Mouse (Mus musculus): Measurements from ENCODE around the gene Inpp5b. TPM values are rescaled to one million over a fixed set of nuclear protein-coding genes. Genes with fewer than 3 reads are reported as not detected.

Inpp5b gene
- polyA plus RNA-seq, 1 experiment from 2014 or later: 13.7 TPM

- Histone ChIP-seq H3K9me3 (replicated peaks) (no peaks in the 10 kb centered on the region), H3K4me2 (peak overlapping the region; percentile 92), H3K27ac (peak overlapping the region; percentile 99), H3K4me1 (replicated peaks) (peaks cover 13% of the 10 kb centered on the region), H3K4me3 (peak overlapping the region; percentile 98), H3K36me3 (peaks cover 30% of the 10 kb centered on the region), H3K27me3 (no peaks in the 10 kb centered on the region), H3K9ac (peak overlapping the region; percentile 99)
- peak; percentile 99 for ATAC-seq (replicated peaks; ENCODE audit: insufficient number of reproducible peaks, insufficient read depth, low FRiP score, low read depth)
- under 1% methylated on average over 49 of the region's 53 CpGs for WGBS
Observed at GRCm38 (mm10) chr4:124802309-124803260, 60.9 kb downstream of the Inpp5b start.

DNA sequence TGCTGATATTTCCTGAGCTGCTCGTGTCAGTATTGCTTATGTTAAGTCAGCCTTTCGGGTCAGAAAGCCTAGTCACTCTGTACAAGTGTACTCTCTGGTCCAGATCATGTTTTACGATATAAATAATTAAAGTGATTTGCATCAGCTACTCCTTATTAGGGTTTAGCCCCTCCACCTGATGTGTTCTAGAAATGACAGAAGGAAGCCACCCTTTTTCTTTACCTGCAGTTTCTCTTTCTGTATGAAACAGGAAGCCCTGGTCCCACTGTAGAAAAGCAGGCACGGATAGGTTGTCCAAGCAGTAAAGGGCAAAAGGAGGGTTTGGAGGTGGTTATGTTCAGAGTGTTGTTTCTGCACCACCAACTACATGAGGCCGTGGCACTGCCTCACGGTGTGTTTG lies 61.8 kb downstream of the Inpp5b start:
- H3K36me3 ChIP-seq: peaks cover 26% of the 10 kb centered on the region
- no peak overlapping the region for H3K27ac ChIP-seq
- peak overlapping the region; percentile 99; the same call in 1 of the 2 replicates for H3K9ac ChIP-seq
- no peaks in the 10 kb centered on the region for H3K27me3 ChIP-seq
- no peaks in the 10 kb centered on the region for H3K9me3 ChIP-seq (replicated peaks)
- ATAC-seq (replicated peaks; ENCODE audit: insufficient number of reproducible peaks, insufficient read depth, low FRiP score, low read depth): no peak
- H3K4me2 ChIP-seq: peak overlapping the region; percentile 92
- WGBS: 75% methylated on average over 6 of the region's 6 CpGs
- H3K4me3 ChIP-seq: peak overlapping the region; percentile 98
- peaks cover 14% of the 10 kb centered on the region for H3K4me1 ChIP-seq (replicated peaks)

DNA sequence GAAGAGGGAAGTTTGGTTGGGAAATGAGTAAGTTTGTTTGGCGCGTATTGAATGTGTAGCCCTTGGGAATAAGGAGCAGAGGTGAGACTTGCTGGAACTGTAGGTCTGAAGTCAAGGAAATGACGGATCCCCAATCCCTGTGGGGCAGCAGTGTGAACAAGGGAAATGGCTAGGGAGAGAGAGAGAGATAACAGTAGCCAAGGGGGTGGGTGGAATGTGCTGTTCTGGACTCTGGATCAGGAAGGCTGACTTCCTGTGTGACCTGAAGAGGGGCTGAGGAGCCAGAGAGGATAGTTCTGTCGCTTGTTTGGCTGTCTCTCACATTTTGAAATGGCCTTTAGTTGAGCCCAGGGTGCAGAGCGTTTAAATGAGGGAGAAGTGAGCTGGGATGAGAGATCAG lies 66.9 kb downstream of the Inpp5b start:
- 61% methylated on average over 5 of the region's 5 CpGs for WGBS
- peaks cover 6% of the 10 kb centered on the region for H3K4me1 ChIP-seq (replicated peaks)
- H3K4me3 ChIP-seq: no peak overlapping the region
- H3K4me2 ChIP-seq: no peak overlapping the region
- H3K9me3 ChIP-seq (replicated peaks): no peaks in the 10 kb centered on the region
- ATAC-seq (replicated peaks; ENCODE audit: insufficient number of reproducible peaks, insufficient read depth, low FRiP score, low read depth): no peak
- H3K9ac ChIP-seq: no peak overlapping the region
- 0 out of 2 replicates have a peak overlapping the region, but pooled peaks have one; percentile 24 for H3K27ac ChIP-seq
- H3K27me3 ChIP-seq: no peaks in the 10 kb centered on the region
- H3K36me3 ChIP-seq: peaks cover 18% of the 10 kb centered on the region; the same call in 1 of the 2 replicates

DNA sequence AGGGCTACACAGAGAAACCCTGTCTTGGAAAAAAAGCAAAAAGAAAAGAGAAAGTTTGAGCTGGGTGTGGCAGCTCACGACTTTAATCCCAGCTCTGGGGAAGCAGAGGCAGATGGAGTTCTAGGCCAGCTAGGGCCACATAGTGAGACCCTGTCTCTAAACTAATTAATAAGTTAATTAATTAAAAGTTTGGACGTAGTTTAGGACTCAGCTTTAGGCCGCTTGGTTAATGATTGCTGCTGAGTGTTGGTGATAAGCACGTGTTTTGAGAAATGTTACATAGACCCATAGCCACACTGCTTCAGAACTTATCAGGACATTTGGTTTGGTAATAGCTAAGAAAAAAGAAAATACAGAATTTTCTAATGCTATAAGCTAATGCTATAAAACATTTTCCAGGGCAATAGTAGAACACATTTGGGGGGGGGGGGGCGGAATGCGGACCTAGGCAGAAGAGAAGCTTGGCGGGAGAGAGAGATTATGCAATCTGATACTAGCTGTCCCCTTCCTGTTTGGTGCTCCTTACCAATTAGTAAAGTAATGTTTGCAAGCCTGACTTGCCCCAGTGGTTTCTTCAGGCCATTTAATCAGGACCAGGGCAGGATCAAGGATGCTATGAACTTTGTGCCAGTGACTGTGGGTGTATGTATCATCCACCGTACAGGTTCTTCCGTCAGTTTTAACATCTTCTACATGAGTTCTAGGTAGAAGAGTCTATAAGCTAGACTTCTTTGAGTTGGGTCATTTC lies 67.7 kb downstream of the Inpp5b start:
- no peak overlapping the region for H3K9ac ChIP-seq
- no peak overlapping the region for H3K4me2 ChIP-seq
- H3K27ac ChIP-seq: no peak overlapping the region
- no peak for ATAC-seq (replicated peaks; ENCODE audit: insufficient number of reproducible peaks, insufficient read depth, low FRiP score, low read depth)
- 0 out of 2 replicates have a peak, but pooled peaks cover 4% of the 10 kb centered on the region for H3K4me1 ChIP-seq (replicated peaks)
- H3K36me3 ChIP-seq: peaks cover 18% of the 10 kb centered on the region; the same call in 1 of the 2 replicates
- H3K9me3 ChIP-seq (replicated peaks): no peaks in the 10 kb centered on the region
- H3K4me3 ChIP-seq: no peak overlapping the region
- WGBS: 81% methylated on average over 9 of the region's 9 CpGs
- H3K27me3 ChIP-seq: no peaks in the 10 kb centered on the region

DNA sequence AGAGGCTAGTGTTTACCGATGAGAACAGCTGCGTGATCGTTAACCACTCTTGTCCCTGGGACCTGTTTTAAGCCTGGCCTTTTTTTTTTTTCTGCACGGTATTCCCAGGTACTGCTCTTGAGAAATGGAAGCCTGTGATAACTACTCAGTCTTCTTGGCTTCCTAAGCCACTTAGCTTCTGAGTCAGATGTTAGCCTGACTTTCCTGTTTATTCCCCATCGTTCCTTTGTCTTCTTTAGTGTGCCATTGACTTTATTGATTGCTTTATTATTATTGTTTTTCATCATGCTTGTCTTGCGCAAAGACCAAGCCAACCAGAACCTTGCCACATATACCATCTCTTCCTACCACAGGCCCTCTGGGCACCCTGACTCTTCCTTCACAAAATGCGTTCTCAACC lies 68.4 kb downstream of the Inpp5b start:
- 0 out of 2 replicates have a peak, but pooled peaks cover 4% of the 10 kb centered on the region for H3K4me1 ChIP-seq (replicated peaks)
- H3K27ac ChIP-seq: no peak overlapping the region
- no peak for ATAC-seq (replicated peaks; ENCODE audit: insufficient number of reproducible peaks, insufficient read depth, low FRiP score, low read depth)
- peaks cover 11% of the 10 kb centered on the region; the same call in 1 of the 2 replicates for H3K36me3 ChIP-seq
- no peak overlapping the region for H3K4me2 ChIP-seq
- 85% methylated on average over 7 of the region's 7 CpGs for WGBS
- H3K9ac ChIP-seq: no peak overlapping the region
- H3K9me3 ChIP-seq (replicated peaks): no peaks in the 10 kb centered on the region
- no peaks in the 10 kb centered on the region for H3K27me3 ChIP-seq
- no peak overlapping the region for H3K4me3 ChIP-seq

GRCm38 (mm10) chr4:124811347-124811975 lies 69.8 kb downstream of the Inpp5b start:
- Histone ChIP-seq H3K9ac (no peak overlapping the region), H3K27ac (no peak overlapping the region), H3K9me3 (replicated peaks) (no peaks in the 10 kb centered on the region), H3K4me3 (no peak overlapping the region), H3K4me2 (no peak overlapping the region), H3K4me1 (replicated peaks) (0 out of 2 replicates have a peak, but pooled peaks cover 4% of the 10 kb centered on the region), H3K27me3 (no peaks in the 10 kb centered on the region), H3K36me3 (peaks cover 4% of the 10 kb centered on the region; the same call in 1 of the 2 replicates)
- no peak for ATAC-seq (replicated peaks; ENCODE audit: insufficient number of reproducible peaks, insufficient read depth, low FRiP score, low read depth)
- 58% methylated on average over 9 of the region's 9 CpGs for WGBS

DNA sequence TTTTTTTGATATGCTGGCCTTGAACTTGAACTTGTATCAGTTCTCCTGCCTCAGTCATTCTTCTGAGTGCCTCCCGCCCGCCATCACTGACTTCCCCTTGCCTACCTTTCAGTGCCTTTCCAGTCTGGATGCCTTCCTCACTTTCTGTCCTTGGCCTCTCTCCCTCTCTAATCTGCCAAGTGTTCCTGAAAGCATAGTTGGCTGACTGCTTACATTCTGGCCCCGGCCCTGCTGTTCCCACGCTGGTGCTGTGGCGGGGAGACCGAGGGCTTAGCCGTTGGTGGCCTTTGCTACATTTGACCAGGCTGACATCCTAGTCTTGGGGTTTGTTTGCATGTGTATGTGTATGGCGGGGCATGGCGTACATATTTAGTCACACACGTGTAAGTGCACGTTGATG lies 74.3 kb downstream of the Inpp5b start:
- no peak overlapping the region for H3K4me2 ChIP-seq
- H3K36me3 ChIP-seq: peaks cover 7% of the 10 kb centered on the region; the same call in 1 of the 2 replicates
- no peak for ATAC-seq (replicated peaks; ENCODE audit: insufficient number of reproducible peaks, insufficient read depth, low FRiP score, low read depth)
- no peak overlapping the region for H3K4me3 ChIP-seq
- no peaks in the 10 kb centered on the region for H3K9me3 ChIP-seq (replicated peaks)
- no peak overlapping the region for H3K9ac ChIP-seq
- H3K4me1 ChIP-seq (replicated peaks): peaks cover 12% of the 10 kb centered on the region
- H3K27ac ChIP-seq: no peak overlapping the region
- no peaks in the 10 kb centered on the region for H3K27me3 ChIP-seq
- 87% methylated on average over 11 of the region's 11 CpGs for WGBS

- peak; percentile 90 for ATAC-seq (replicated peaks; ENCODE audit: insufficient number of reproducible peaks, insufficient read depth, low FRiP score, low read depth)
- no peak overlapping the region for H3K4me2 ChIP-seq
- no peaks in the 10 kb centered on the region for H3K9me3 ChIP-seq (replicated peaks)
- peak overlapping the region; percentile 38; the same call in 1 of the 2 replicates for H3K27ac ChIP-seq
- WGBS: 10% methylated on average over 6 of the region's 6 CpGs
- H3K4me1 ChIP-seq (replicated peaks): peaks cover 12% of the 10 kb centered on the region
- H3K9ac ChIP-seq: no peak overlapping the region
- H3K36me3 ChIP-seq: peaks cover 13% of the 10 kb centered on the region; the same call in 1 of the 2 replicates
- H3K4me3 ChIP-seq: no peak overlapping the region
- H3K27me3 ChIP-seq: no peaks in the 10 kb centered on the region
Observed at GRCm38 (mm10) chr4:124817803-124818202, 76.2 kb downstream of the Inpp5b start.

- Histone ChIP-seq H3K9ac (no peak overlapping the region), H3K4me2 (no peak overlapping the region), H3K27ac (no peak overlapping the region), H3K27me3 (no peaks in the 10 kb centered on the region), H3K4me3 (no peak overlapping the region), H3K4me1 (replicated peaks) (peaks cover 12% of the 10 kb centered on the region), H3K9me3 (replicated peaks) (no peaks in the 10 kb centered on the region), H3K36me3 (peaks cover 19% of the 10 kb centered on the region; the same call in 1 of the 2 replicates)
- ATAC-seq (replicated peaks; ENCODE audit: insufficient number of reproducible peaks, insufficient read depth, low FRiP score, low read depth): no peak
- WGBS: 93% methylated on average over 4 of the region's 4 CpGs
Observed at GRCm38 (mm10) chr4:124818832-124819231, 77.2 kb downstream of the Inpp5b start.

- Histone ChIP-seq H3K9me3 (replicated peaks) (no peaks in the 10 kb centered on the region), H3K4me2 (no peak overlapping the region), H3K9ac (no peak overlapping the region), H3K27ac (no peak overlapping the region), H3K27me3 (no peaks in the 10 kb centered on the region), H3K4me1 (replicated peaks) (no peaks in the 10 kb centered on the region), H3K4me3 (no peak overlapping the region), H3K36me3 (peaks cover 35% of the 10 kb centered on the region)
- no peak for ATAC-seq (replicated peaks; ENCODE audit: insufficient number of reproducible peaks, insufficient read depth, low FRiP score, low read depth)
- 90% methylated on average over 6 of the region's 6 CpGs for WGBS
Observed at GRCm38 (mm10) chr4:124824967-124825366, 83.3 kb downstream of the Inpp5b start.

All from heart, embryonic 15.5 days (tissue).